Mouse (Mus musculus) liver, postnatal 0 days (tissue): ENCODE measurements around the gene Cdc42ep4.

Source experiments
- CTCF ChIP-seq: sonication (generic); IDR thresholded peaks from 2 replicates; pipeline ENCODE4 v1.5.1; 2016; ENCODE audit warnings: antibody characterized with exemption, low read depth
- EP300 ChIP-seq: IDR thresholded peaks from 2 replicates; pipeline ENCODE4 v1.6.1; 2016; ENCODE audit warnings: antibody characterized with exemption, low read depth, mild to moderate bottlenecking

DNA sequence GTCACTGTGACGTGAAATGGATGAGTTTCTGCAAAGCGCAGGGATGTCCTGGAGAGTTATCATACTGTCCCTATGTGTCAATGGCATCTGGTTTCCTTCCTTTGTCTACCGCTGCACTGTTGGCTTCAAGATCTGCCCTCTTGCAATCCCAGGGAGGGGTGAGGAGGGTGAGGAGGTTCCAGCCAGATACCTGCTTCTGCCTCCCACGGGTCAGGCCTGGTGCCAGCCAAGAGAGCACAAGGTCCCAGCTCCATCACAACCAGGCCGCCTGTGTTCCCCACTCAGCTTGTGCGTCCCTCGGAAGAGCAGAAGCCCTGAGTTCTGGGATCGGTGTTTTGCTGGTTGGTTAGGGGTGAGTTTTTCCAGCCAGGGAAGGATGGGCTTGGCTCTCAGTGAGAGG, 15.6 kb upstream of the Cdc42ep4 start:
- TF ChIP-seq CTCF (no peak), EP300 (no peak)
